In genomic region chr8:78061827-78062719, GRCm38 (mm10) we compare ENCODE assay signal across 9 mouse cellular contexts.
A peak's percentile ranks its signal among the peaks of the same experiment; 100 is the strongest.
DNase-seq lines count a peak whose midpoint lies in the region; ATAC-seq lines count a peak whose summit lies in the region.
"Had no signal": no experiment of that assay in that cellular context is flagged by ENCODE, and none has a peak within 500 bp of the region (broad histone marks: within the 10 kb centered on the region; RNA-seq: fewer than 3 reads in every experiment).

No protein-coding gene starts in this region.

- H3K27me3 ChIP-seq in liver, embryonic 11.5 days (replicated peaks; ENCODE audit: control insufficient read depth, insufficient read depth, low read length) = peaks cover 3% of the 10 kb centered on the region; the same call in 1 of the 2 replicates

- DNase-seq in cerebellum, adult 9-10 months = peak; percentile 35
- DNase-seq in cerebellum, adult 11 months = no peak
- DNase-seq in liver, embryonic 11.5 days (ENCODE audit: low spot score) = peak; percentile 22
- no peak for DNase-seq in liver
- peak; percentile 16 for DNase-seq in retina, adult 2 months (ENCODE audit: low read depth, low spot score)
- DNase-seq in adrenal gland, postnatal 25 days = no peak
- DNase-seq in spleen, postnatal 10 days (ENCODE audit: low spot score in 2 of 2) = no peak

- no peaks in the 10 kb centered on the region for H3K36me3 ChIP-seq in liver, embryonic 11.5 days (ENCODE audit: control insufficient read depth, insufficient read depth, low read length)

- H3K4me2 ChIP-seq in liver, embryonic 11.5 days = no peak overlapping the region

- no peak overlapping the region for H3K9ac ChIP-seq in liver, embryonic 11.5 days (ENCODE audit: low read depth, low read length)

- no peak for ATAC-seq in liver, embryonic 11.5 days (replicated peaks; ENCODE audit: low FRiP score)
- 0 out of 4 replicates have a peak, but pooled peaks have one; percentile 36 to 56 for ATAC-seq in hematopoietic stem cell, adult 5-6 weeks (replicated peaks in 1 of 2; ENCODE audit: insufficient read depth in 1 of 2, low FRiP score in 2 of 2, low TSS enrichment in 1 of 2, low read depth in 1 of 2, poor library complexity in 2 of 2, severe bottlenecking in 2 of 2)

- no peaks in the 10 kb centered on the region for H3K4me1 ChIP-seq in liver, embryonic 11.5 days (replicated peaks; ENCODE audit: control insufficient read depth, insufficient read depth, low read length)

- no peak overlapping the region for H3K27ac ChIP-seq in liver, embryonic 11.5 days (ENCODE audit: low read depth, low read length)

- no peak overlapping the region for H3K4me3 ChIP-seq in liver, embryonic 11.5 days (ENCODE audit: low read depth, low read length)
- H3K4me3 ChIP-seq: myocyte had no signal

- WGBS in liver, embryonic 11.5 days = 55% methylated on average over 9 of the region's 9 CpGs

- H3K9me3 ChIP-seq in liver, embryonic 11.5 days (ENCODE audit: control insufficient read depth, low read length) = no peaks in the 10 kb centered on the region

Comparison
In these comparisons a context has a peak if more than half of its experiments do, and no peak if none do; other contexts are left out.
1. DNase-seq: peak in cerebellum, adult 9-10 months (single experiment), liver, embryonic 11.5 days (single experiment) and retina, adult 2 months (single experiment); none in cerebellum, adult 11 months (single experiment), liver (single experiment), adrenal gland, postnatal 25 days (single experiment) and spleen, postnatal 10 days (0 of 2).